Mouse (Mus musculus) left cerebral cortex, postnatal 25 days (tissue): Measurements from ENCODE around the gene Cdr1. TPM values are rescaled to one million over a fixed set of nuclear protein-coding genes. Genes with fewer than 3 reads are reported as not detected.

Source experiments
- DNase-seq, 2 experiments: peaks; one replicate each; pipeline ENCODE4 v3.0.0; 2022; ENCODE audit warnings: low spot score in 2 of 2, mixed read lengths in 1 of 2
- intact Hi-C: fragments of 180-260 bp; cut with DNase I; formaldehyde crosslinking; loops from one replicate; pipeline ENCODE4 v1.15.1; 2025
- microRNA-seq, 2 experiments: library from miRNA; unstranded; fragments of <30 nt; microRNA quantifications; one replicate each; pipeline ENCODE4 v1.2.0; 2022
- total RNA-seq, 2 experiments: library from RNA; stranded (reverse); gene quantifications; 2 replicates each; pipeline ENCODE4 v1.2.3; 2021

Cdr1 gene
- total RNA-seq = not detected

DNA sequence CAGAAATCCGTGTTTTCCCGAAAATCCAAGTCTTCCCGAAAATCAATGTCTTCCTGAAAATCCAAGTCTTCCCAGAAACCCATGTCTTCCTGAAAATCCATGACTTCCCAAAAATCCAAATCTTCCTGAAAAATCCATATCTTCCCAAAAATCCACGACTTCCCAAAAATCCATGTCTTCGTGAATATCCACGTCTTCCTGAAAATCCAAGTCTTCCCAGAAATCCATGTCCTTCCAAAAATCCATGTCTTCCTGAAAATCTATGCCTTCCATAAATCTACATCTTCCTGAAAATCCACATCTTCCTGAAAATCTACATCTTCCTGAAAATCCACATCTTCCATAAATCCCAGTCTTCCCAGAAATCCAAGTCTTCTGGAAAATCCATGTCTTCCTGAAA, at the start of gene Cdr1:
Cdr1 (minus strand) TSS at position 101 of the 400 bp plus-strand sequence.
- no peak for DNase-seq
- intact Hi-C loops = no loop called here

DNA sequence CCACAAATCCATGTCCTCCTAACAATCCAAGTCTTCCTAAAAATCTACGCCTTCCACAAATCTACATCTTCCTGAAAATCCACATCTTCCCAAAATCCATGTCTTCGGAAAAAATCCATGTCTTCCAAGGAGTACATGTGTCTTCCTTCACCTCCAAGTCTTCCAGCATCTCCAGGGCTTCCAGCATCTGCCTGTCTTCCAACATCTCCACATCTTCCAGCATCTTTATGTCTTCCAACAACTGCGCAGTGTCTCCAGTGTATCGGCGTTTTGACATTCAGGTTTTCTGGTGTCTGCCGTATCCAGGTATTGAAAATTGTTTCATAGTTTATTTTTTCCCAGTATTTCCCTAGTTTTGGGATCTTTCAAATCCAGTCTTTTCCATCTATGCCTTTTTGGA, 511 bp upstream of the Cdr1 start:
- intact Hi-C loops = no loop called here

DNA sequence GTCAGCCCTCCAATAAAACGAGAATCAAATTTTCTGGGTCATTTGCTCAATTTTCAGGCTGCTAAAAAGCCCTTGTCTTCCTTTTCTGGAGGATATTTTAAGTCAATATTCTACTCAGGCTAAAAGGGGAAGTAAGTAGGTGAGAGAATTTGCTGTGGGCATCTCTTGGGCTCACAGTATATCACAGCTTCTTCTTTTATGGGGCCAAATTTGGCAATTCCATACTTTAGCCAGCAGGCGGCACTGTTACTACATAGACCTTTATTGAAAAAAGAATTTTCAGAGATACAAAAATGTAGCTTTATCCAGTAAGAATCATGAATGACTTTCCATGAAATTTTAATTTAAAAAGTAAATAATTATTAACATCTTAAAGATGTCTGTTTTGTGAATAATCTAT, 18.8 kb downstream of the Cdr1 start:
- peak in 1 of 2 experiments; percentile 42 for DNase-seq
- intact Hi-C loops = no loop called here

More for the DNA sequence above, 511 bp upstream of the Cdr1 start:
- no peak for DNase-seq

DNA sequence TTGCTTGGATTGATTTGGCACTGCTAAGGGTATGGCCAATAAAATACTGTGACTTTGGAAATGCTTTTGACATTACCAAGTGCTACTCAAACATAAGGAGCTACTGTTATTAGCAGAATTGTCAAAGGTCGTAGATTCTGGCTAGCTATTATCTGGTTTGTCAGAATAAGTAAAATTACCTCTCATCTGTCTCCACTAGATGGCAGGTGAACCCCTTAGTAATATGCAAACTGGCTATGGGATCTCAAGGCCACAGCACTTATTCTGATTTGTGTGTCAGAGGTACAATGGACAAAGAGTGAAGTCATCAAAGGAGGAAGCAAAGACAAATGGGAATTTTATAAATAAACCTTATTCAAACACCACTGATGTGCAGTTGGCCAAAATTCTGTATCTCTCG, 24.1 kb downstream of the Cdr1 start:
- intact Hi-C loops = no loop called here
- DNase-seq = peak in 1 of 2 experiments; percentile 6

DNA sequence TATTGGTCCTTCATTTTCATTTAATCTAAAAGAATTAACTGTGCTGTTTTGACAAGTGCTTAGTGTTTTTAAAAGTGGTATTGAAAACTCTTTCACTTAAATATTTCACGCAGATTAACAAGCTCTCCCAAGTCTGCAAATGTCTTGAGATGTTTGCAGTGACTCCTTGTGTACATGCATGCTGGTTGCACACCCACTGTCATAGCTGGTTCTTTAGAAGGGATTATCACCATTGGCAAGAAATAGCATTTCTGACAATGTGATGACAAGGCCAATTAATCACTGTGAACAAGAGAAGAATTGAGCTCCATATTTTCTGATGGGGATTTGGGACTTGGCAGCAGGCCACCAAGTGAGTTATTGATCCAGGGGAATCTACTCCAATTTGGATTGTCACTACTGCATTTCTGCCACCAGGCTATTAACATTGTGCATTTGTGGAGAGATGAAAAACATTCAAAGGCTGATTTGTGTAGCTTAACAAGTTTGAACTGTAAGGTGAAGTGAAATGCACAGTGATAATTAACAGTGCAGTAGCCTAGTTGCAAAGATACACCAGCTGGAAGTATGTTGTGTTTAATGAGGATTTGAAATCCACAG, 30.6 kb downstream of the Cdr1 start:
- no peak for DNase-seq
- intact Hi-C loops = no loop called here

DNA sequence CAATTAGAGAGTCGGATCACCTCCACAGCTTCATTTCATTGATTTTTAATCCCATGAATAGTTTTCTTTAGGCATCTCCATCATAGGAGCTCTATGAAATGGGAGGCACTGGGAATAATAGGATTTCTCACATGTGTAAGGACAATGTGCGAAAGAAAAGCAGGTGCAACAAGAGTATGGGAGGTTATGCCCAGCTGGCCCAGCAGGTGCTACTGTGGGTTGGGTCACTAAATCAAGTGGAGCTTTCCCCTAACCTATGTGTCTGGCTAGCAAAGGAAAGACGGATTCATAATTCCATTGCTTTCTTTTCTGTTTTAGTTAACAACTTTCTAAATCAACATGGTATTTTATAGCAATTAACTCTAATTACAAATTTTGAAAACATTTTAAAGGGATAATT, 31.1 kb downstream of the Cdr1 start:
- DNase-seq = no peak
- intact Hi-C loops = no loop called here

DNA sequence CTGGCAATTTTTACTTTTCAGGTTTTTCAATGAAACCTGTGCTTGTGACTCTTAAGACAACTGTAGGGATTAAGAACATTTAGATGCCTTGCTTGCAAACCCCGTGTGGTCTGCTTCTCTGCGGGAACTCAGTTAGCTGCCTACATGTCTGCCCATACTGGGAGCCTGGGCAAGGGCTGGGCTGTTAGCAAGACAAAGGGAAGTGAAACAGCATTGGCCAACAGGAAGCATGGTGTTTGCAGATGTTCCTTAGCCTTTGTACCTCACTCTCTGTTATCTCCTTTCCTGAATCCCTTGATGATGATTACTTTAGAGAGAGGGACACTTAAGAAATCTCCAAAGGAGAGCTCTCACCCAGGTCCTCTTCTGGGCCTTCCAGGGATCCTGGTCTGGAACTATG, 38.8 kb downstream of the Cdr1 start:
- intact Hi-C loops = no loop called here

DNA sequence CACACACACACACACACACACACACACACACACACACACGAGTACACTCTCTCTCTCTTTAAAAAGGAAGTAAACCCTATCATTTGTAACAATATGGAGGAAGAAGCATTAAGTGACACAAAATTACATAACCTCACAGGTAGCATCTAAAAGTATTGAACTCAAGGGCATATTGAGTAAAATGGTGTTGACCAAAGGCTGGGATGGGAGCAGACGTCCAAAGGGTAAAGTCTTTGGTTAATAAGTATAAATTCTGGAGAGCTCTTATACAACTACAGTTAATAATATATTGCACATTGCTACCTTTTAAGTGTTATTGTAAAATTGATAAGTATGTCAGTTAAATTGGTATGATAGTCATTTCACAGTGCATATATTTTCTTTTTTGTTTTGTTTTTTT, 39.9 kb downstream of the Cdr1 start:
- intact Hi-C loops = no loop called here
- no peak for DNase-seq

More for the DNA sequence above, 38.8 kb downstream of the Cdr1 start:
- DNase-seq = no peak

DNA sequence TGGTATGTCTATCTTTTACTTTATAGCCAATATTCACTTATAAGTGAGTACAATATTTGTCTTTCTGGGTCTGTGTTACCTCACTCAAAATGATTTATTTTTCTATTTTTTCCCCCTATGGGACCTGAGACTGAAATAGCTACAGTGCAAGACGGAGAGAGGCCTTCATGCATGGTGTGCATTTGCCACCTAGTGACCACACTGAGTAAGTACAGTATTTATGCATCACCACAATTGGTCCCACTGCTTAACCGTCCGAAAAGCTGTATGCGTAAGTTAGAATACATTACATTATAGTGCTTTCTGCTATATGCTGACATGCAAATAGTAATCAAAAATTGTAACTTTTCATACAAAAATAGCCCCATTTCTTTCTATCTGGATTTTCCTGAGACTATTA, 50.8 kb downstream of the Cdr1 start:
- no peak for DNase-seq
- intact Hi-C loops = no loop called here

Small RNA genes within 50 kb of the gene (microRNA-seq; reads per million reads assigned to microRNA genes)
- gene Gm24396 = 0 reads per million in 2 experiments
